Mouse (Mus musculus) bone marrow macrophage, adult 2 months (primary cell): Measurements from ENCODE around the gene Cblb. TPM values are rescaled to one million over a fixed set of nuclear protein-coding genes. Genes with fewer than 3 reads are reported as not detected.

Experiments
- H3K27ac ChIP-seq: 2 replicates; pipeline ENCODE4 v1.5.1; 2012; ENCODE audit warnings: low read depth, low read length; ENCODE audit not compliant: insufficient read depth
- H3K4me1 ChIP-seq: 2 replicates; pipeline ENCODE4 v1.6.1; 2012; ENCODE audit warnings: low read length; ENCODE audit not compliant: control insufficient read depth, insufficient read depth
- H3K4me3 ChIP-seq: 2 replicates; pipeline ENCODE4 v1.5.1; 2012; ENCODE audit warnings: mild to moderate bottlenecking, low read length, moderate library complexity; ENCODE audit not compliant: insufficient read depth
- CTCF ChIP-seq: IDR thresholded peaks from 2 replicates; pipeline ENCODE4 v1.5.1; 2012; ENCODE audit warnings: low read depth, mild to moderate bottlenecking, low read length, moderate library complexity
- POLR2A ChIP-seq: IDR thresholded peaks from 2 replicates; pipeline ENCODE4 v1.6.1; 2012; ENCODE audit warnings: mild to moderate bottlenecking, low read depth, low read length, borderline replicate concordance
- polyA plus RNA-seq: library from polyadenylated mRNA; stranded (reverse); fragments of >200 nt; gene quantifications from 2 replicates; pipeline ENCODE4 v1.2.4, GENCODE M21; 2012; ENCODE audit not compliant: missing spikeins, insufficient read depth, insufficient read length

The Cblb gene
- polyA plus RNA-seq, 1 experiment = 13.6 TPM

- Histone ChIP-seq H3K27ac (no peak overlapping the region), H3K4me1 (no peaks in the 10 kb centered on the region), H3K4me3 (no peak overlapping the region)
- TF ChIP-seq POLR2A = no peak
- no peak for TF ChIP-seq CTCF
Observed at GRCm38 (mm10) chr16:52114473-52114872, 83.4 kb downstream of the Cblb start.

- H3K4me1 ChIP-seq = peaks cover 6% of the 10 kb centered on the region
- H3K27ac ChIP-seq = no peak overlapping the region
- TF ChIP-seq POLR2A (no peak), CTCF (no peak)
- H3K4me3 ChIP-seq = no peak overlapping the region
Observed at GRCm38 (mm10) chr16:52119003-52119402, 88.0 kb downstream of the Cblb start.

DNA sequence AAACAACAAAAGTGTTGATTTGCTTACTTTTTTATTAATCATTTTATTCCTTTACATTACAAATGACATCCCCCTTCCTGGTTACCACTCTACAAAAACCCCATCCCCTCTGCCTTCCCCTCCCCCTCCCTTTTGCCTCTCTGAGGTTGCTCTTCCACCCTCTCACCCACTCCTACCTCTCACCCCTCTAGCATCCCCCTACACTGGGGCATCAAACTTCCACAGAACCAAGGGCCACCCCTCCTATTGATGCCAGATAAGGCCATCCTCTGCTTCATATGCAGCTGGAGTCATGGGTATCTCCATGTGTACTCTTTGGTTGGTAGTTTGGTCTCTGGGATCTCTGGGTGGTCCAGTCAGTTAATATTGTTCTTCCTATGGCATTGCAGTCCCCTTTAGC, 93.9 kb downstream of the Cblb start:
- no peak overlapping the region for H3K27ac ChIP-seq
- TF ChIP-seq POLR2A (no peak), CTCF (no peak)
- H3K4me1 ChIP-seq = peaks cover 6% of the 10 kb centered on the region
- no peak overlapping the region for H3K4me3 ChIP-seq

GRCm38 (mm10) chr16:52125896-52126295, 94.9 kb downstream of the Cblb start:
- TF ChIP-seq CTCF (no peak), POLR2A (no peak)
- Histone ChIP-seq H3K4me1 (peaks cover 3% of the 10 kb centered on the region), H3K4me3 (no peak overlapping the region), H3K27ac (no peak overlapping the region)

DNA sequence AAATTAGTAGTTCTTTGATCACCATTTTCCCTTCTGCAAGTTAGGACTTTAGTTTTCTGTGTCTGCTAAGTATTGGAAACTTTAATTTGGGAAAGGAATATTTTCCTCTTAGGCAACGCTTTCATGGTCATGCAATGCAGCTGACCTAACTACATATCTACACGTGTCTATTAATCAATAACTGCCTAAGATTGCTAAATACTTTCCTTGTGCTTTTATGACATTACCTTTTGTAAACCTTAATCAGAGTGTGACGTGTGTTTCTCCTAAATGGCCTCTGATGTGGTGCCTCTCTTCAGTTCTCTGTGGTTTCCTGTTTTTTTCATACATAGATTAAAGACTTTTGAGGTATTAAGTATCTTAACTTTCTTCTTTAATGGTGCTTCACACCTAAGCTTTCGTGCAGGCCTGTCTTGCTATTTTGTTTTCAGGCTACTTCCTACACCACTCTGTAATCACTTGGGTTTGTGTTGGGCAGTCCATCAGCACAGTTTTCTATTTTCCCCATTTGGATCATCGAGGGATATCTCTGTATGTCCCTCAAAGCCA, 98.4 kb downstream of the Cblb start:
- Histone ChIP-seq H3K4me3 (no peak overlapping the region), H3K27ac (no peak overlapping the region), H3K4me1 (peaks cover under 1% of the 10 kb centered on the region)
- TF ChIP-seq POLR2A (no peak), CTCF (no peak)

GRCm38 (mm10) chr16:52132808-52133490, 101.9 kb downstream of the Cblb start:
- Histone ChIP-seq H3K27ac (no peak overlapping the region), H3K4me3 (no peak overlapping the region), H3K4me1 (peaks cover 8% of the 10 kb centered on the region)
- TF ChIP-seq CTCF (no peak), POLR2A (no peak)

GRCm38 (mm10) chr16:52134631-52135227, 103.7 kb downstream of the Cblb start:
- H3K27ac ChIP-seq = no peak overlapping the region
- H3K4me1 ChIP-seq = peaks cover 8% of the 10 kb centered on the region
- TF ChIP-seq CTCF (no peak), POLR2A (no peak)
- H3K4me3 ChIP-seq = no peak overlapping the region

DNA sequence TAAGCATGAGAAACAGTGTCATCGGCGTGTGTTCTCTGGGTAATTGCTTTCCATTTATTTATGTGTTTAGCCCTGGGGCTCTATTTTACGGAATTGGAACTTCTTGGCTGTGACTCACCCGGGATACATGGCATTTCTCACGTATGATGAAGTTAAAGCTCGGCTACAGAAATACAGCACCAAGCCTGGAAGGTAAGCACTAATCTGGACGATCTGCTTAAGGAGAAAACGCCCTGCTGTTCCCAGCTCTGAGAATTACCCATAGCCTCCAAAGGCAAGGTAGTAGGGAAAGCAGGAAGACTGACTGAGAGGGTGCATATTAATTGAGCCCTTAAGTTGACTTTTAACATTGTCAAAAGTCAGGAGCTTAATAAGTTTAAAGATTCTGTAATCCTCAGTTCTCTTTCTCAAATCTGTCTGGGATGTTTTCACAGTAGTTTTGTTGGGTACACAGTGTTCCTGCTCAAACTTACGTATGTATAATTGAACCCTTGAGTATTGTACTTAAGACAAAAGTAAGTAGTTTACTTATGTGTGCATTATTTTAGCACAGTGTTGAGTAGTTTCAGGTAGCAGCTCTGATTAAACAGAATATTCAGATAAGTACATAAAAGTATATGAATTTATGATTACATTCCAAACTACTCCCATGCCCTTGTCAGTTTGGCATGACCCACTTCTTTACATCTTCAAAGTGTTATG, 104.8 kb downstream of the Cblb start:
- Histone ChIP-seq H3K27ac (no peak overlapping the region), H3K4me1 (peaks cover 8% of the 10 kb centered on the region), H3K4me3 (no peak overlapping the region)
- TF ChIP-seq POLR2A = no peak

DNA sequence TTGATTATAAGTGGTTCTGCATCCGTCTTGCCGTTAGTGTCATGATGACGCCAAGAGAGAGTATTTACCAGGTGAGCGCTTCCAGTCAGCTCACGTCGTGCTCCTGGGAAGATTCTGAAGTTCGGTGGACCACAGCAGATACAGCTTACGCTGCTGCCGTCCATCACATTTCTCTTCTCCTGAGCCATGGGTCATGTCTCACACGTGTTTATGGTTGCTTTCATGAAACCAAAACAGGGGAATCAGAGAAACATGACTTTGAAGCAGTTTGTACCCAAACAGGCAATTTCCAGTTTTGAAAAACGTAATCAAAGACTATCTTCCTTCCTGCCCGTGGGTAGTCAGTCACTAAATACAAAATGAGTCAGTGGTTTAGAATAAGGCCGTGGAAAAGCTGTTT, 112.1 kb downstream of the Cblb start:
- H3K4me1 ChIP-seq = peaks cover 24% of the 10 kb centered on the region
- no peak overlapping the region for H3K4me3 ChIP-seq
- no peak overlapping the region for H3K27ac ChIP-seq
- TF ChIP-seq CTCF (no peak), POLR2A (no peak)

GRCm38 (mm10) chr16:52143818-52144217, 112.8 kb downstream of the Cblb start:
- peaks cover 28% of the 10 kb centered on the region for H3K4me1 ChIP-seq
- no peak overlapping the region for H3K27ac ChIP-seq
- TF ChIP-seq CTCF (no peak), POLR2A (no peak)
- no peak overlapping the region for H3K4me3 ChIP-seq
